Mouse (Mus musculus) kidney, embryonic 16.5 days (tissue): ENCODE measurements around the gene Btbd35f13. TPM values are rescaled to one million over a fixed set of nuclear protein-coding genes. Genes with fewer than 3 reads are reported as not detected.
"Not testable (repeated sequence)": the region's sequence is repeated elsewhere in the genome, so short reads cannot be mapped to it uniquely, and the experiment has no call there.

Experiments used
- ATAC-seq: fragments of 200-750 bp; cut with Nextera tagmentation; 2 replicates; pipeline ENCODE4 v1.8.0; 2017; ENCODE audit warnings: moderate TSS enrichment; ENCODE audit not compliant: low FRiP score, low TSS enrichment
- H3K27ac ChIP-seq: fragments of 300-500 bp; sonication (generic); 2 replicates; pipeline ENCODE4 v1.5.1; 2014; ENCODE audit warnings: low read length
- H3K27me3 ChIP-seq: fragments of 300-500 bp; sonication (generic); 2 replicates; pipeline ENCODE4 v1.6.1; 2014; ENCODE audit warnings: low read length, control low read depth, mixed read lengths; ENCODE audit not compliant: insufficient read depth
- H3K36me3 ChIP-seq: fragments of 300-500 bp; sonication (generic); 2 replicates; pipeline ENCODE4 v1.6.1; 2014; ENCODE audit warnings: low read length, control low read depth, mixed read lengths; ENCODE audit not compliant: insufficient read depth
- H3K4me1 ChIP-seq: fragments of 300-500 bp; sonication (generic); 2 replicates; pipeline ENCODE4 v1.6.1; 2014; ENCODE audit warnings: low read length, control low read depth, mixed read lengths; ENCODE audit not compliant: insufficient read depth
- H3K4me2 ChIP-seq: fragments of 300-500 bp; sonication (generic); replicated peaks from 2 replicates; pipeline ENCODE4 v1.6.1; 2014; ENCODE audit warnings: low read depth, low read length
- H3K4me3 ChIP-seq: fragments of 300-500 bp; sonication (generic); 2 replicates; pipeline ENCODE4 v1.5.1; 2014; ENCODE audit warnings: mild to moderate bottlenecking, low read length
- H3K9ac ChIP-seq: fragments of 300-500 bp; sonication (generic); replicated peaks from 2 replicates; pipeline ENCODE4 v1.6.1; 2014; ENCODE audit warnings: low read length
- H3K9me3 ChIP-seq: fragments of 300-500 bp; sonication (generic); 2 replicates; pipeline ENCODE4 v1.6.1; 2016; ENCODE audit warnings: low read length, control low read depth
- WGBS: fragments of 180-500 bp; shearing (Covaris S2); extraction: QIAGEN DNeasy Blood & Tissue Kit; methylation state at CpG from one replicate; pipeline ENCODE4 v1.1.7; 2014; 5-methylcytosine and 5-hydroxymethylcytosine counted together
- polyA plus RNA-seq: library from polyadenylated mRNA; unstranded; fragments of >200 nt; fragmentation: Nextera tagmentation; extraction: Ambion mirVana; gene quantifications from 2 replicates; pipeline ENCODE4 v1.2.1, GENCODE M21; 2015

Btbd35f13 gene
- not detected in 2 replicates for polyA plus RNA-seq

DNA sequence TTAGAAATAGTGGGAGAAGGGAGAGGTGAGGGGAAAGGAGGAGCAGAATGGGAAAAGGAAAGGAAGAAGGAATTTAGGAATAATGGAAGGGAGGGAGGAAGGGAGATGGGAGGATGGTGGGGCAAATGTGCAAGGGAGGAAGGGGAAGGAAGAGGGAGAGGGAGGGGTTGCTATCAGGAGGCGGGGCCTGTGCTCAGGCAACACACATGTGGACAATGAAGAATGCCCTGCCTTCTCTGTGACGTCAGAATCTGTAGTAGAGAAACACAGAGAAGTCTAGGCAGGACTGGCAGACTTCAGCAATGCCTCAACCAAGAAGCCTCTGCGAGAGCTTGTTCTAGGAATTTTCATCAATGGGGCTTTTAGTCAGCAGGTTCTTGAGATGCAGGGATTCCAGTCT lies at the start of gene Btbd35f13:
Gene Btbd35f13, plus strand, starts transcription at position 301 of the 400 bp plus-strand sequence.
- ATAC-seq: not testable (repeated sequence)

GRCm38 (mm10) chrX:33702249-33702648 lies 45.3 kb downstream of the Btbd35f13 start, which contains the start of gene Btbd35f14:
TSS of gene Btbd35f14 (minus strand) at chrX:33702349.
- H3K27ac ChIP-seq, H3K4me3 ChIP-seq, H3K27me3 ChIP-seq, H3K4me2 ChIP-seq, H3K9ac ChIP-seq, ATAC-seq, H3K9me3 ChIP-seq, H3K4me1 ChIP-seq, H3K36me3 ChIP-seq: not testable (repeated sequence)
- WGBS: no CpG with 5 or more reads among the region's 3 CpGs

More for the DNA sequence above, at the start of gene Btbd35f13:
- H3K9me3 ChIP-seq, H3K4me1 ChIP-seq, H3K27ac ChIP-seq, H3K9ac ChIP-seq, H3K36me3 ChIP-seq, H3K27me3 ChIP-seq, H3K4me2 ChIP-seq, H3K4me3 ChIP-seq: not testable (repeated sequence)
- 68% methylated on average over 2 of the region's 3 CpGs for WGBS

Other genes starting within 250 kb of the Btbd35f13 start
- gene Btbd35f15, start 79.9 kb upstream of the Btbd35f13 start, polyA plus RNA-seq: not detected in 2 replicates
- not detected in 2 replicates for gene Btbd35f14, start 45.2 kb downstream of the Btbd35f13 start, polyA plus RNA-seq